Mouse (Mus musculus) brain, embryonic 14.5 days (tissue): ENCODE measurements around the gene Gabpb1. TPM values are rescaled to one million over a fixed set of nuclear protein-coding genes. Genes with fewer than 3 reads are reported as not detected.

Source experiments
- DNase-seq: peaks from one replicate; pipeline ENCODE4 v3.0.0-alpha.2; 2011; ENCODE audit warnings: low read depth
- CTCF ChIP-seq: fragments of 200-500 bp; IDR thresholded peaks from 2 replicates; pipeline ENCODE4 v1.5.1; 2012; ENCODE audit warnings: inconsistent platforms, mild to moderate bottlenecking, moderate library complexity, borderline replicate concordance; ENCODE audit not compliant: insufficient read depth, insufficient read length; ENCODE audit errors: extremely low read depth
- POLR2A ChIP-seq: fragments of 200-500 bp; IDR thresholded peaks from 2 replicates; pipeline ENCODE4 v1.6.1; 2012; ENCODE audit warnings: mild to moderate bottlenecking, inconsistent platforms, borderline replicate concordance; ENCODE audit not compliant: poor library complexity, insufficient read depth, insufficient read length, severe bottlenecking; ENCODE audit errors: extremely low read depth
- polyA plus RNA-seq: library from polyadenylated mRNA; depleted of rRNA; stranded (reverse); fragments of >200 nt; gene quantifications from 2 replicates; pipeline ENCODE4 v1.2.3, GENCODE M21; 2012

Gene Gabpb1
- polyA plus RNA-seq, 1 experiment = 41.9 TPM

GRCm38 (mm10) chr2:126606688-126607062 lies 69.5 kb downstream of the Gabpb1 start:
- no peak for DNase-seq
- TF ChIP-seq POLR2A (no peak), CTCF (no peak)

- no peak for DNase-seq
These were observed 70.0 kb downstream of the Gabpb1 start for GRCm38 (mm10) chr2:126606061-126606687.

DNA sequence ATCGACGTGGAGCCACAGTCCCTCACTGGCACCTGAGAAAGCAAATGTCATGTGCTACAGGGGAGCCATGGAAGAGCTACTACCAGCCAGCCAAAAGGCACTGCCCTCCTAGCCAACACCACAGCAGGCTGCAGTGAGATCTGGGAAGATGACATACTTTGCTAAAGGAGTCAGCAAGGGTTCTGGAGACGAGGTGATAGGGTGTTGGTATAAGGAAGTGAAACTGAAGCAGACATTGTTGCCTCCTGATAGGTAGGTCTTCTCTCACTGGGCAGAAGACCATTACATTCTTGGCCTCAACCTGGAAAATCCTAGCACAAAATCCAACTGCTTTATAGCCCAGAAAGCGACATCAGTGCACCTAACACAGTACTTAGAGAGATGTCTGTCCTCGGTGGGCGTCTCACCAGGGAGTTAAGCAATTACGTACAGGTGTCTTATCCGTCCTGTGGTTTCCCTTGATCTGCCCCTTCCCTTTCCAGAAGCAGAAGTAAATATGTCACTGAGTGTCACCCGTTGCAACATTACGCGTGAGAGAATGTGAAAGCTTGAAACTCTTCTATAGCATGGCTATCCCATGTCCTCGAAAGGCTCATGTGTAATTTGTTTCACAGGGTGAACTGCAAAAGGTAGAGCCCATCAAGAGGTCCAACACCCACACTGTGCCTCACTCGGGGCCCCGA lies 74.1 kb downstream of the Gabpb1 start:
- TF ChIP-seq CTCF (no peak), POLR2A (no peak)
- DNase-seq = no peak

More at GRCm38 (mm10) chr2:126606061-126606687, 70.0 kb downstream of the Gabpb1 start:
- TF ChIP-seq POLR2A (no peak), CTCF (no peak)

DNA sequence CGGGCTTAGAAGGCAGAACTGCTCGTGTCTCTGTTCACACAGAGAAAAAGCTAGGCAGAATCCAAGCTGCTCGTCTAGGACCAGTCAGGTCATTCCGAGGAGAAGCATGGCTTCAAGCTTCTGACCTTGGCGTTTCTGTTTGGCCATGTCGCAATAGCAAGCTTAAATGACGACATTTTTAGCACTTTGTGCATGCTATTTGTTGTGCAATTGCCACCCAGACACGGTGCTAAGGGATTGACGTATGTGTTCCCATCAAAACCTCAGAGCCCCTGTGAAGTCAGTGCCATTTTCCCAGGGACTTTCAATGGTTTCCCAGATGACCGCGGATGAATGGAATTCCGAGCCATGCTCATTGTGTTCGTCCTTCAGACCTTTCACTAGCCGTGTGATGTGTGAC lies 75.6 kb downstream of the Gabpb1 start:
- no peak for TF ChIP-seq CTCF
- no peak for TF ChIP-seq POLR2A
- no peak for DNase-seq

- peak; percentile 37 for DNase-seq
- TF ChIP-seq CTCF (peak; percentile 36; the same call in 1 of the 2 replicates), POLR2A (no peak)
These were observed 77.1 kb downstream of the Gabpb1 start for GRCm38 (mm10) chr2:126599005-126599404.

DNA sequence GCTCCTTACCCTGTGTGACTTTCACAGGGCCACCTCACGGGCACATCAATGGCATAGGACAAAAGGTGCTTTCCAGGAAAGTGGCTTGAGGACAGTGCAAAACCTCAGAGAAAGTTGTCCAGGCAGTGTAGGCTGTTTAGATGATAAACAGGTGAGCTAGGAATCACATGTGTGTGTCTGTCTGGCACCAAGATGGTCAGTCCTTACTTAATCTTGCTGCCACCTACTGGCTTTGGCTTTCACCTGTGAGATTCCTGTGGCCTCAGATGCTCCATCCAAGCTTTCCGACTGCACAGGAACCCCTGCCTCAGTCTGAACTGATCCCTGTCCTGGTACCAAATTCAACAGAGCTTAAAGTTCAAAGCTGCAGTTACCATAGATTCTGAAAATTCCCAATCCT lies 77.8 kb downstream of the Gabpb1 start:
- TF ChIP-seq CTCF (no peak), POLR2A (no peak)
- DNase-seq = no peak

- no peak for DNase-seq
- TF ChIP-seq CTCF (no peak), POLR2A (no peak)
These were observed 78.6 kb downstream of the Gabpb1 start for GRCm38 (mm10) chr2:126597279-126598241.

GRCm38 (mm10) chr2:126596347-126597072 lies 79.6 kb downstream of the Gabpb1 start:
- DNase-seq = no peak
- TF ChIP-seq POLR2A (no peak), CTCF (no peak)

GRCm38 (mm10) chr2:126593831-126594610 lies 82.1 kb downstream of the Gabpb1 start:
- peak; percentile 84 for DNase-seq

GRCm38 (mm10) chr2:126591304-126591703 lies 84.8 kb downstream of the Gabpb1 start:
- TF ChIP-seq POLR2A (no peak), CTCF (no peak)
- DNase-seq = no peak

More at GRCm38 (mm10) chr2:126593831-126594610, 82.1 kb downstream of the Gabpb1 start:
- TF ChIP-seq POLR2A (no peak), CTCF (peak; percentile 91)
